Mouse (Mus musculus): ENCODE results near the gene Krtap17-1. TPM values are rescaled to one million over a fixed set of nuclear protein-coding genes. Genes with fewer than 3 reads are reported as not detected.

Gene Krtap17-1
- total and polyA plus RNA-seq, 2 experiments from 2014 or later: 1.8 to 2.6 TPM

DNA sequence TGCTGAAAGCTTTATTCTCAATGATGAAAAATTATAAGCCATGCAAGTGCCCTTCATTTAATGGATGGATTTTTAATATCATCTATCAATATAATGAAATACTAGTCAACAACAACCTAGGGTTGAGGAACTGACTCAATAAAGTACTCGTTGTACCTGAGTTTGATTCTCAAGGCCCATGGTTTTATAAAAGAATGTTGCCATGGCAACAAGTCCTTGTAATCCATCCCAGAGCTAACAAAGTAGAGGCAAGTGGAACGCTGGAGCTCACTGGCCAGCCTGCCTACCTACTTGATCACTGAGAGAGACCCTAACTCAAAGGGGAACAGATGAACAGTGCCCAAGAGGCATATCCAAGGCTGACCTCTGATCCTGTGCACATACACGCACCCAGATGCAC is 3.2 kb downstream of the Krtap17-1 start:
- Histone ChIP-seq H3K4me1 (ENCODE audit: insufficient read depth, low read length) (no peaks in the 10 kb centered on the region), H3K4me3 (ENCODE audit: low read length) (no peak overlapping the region), H3K27me3 (ENCODE audit: insufficient read depth, low read length) (no peaks in the 10 kb centered on the region), H3K36me3 (ENCODE audit: insufficient read depth, low read length) (no peaks in the 10 kb centered on the region), H3K4me2 (ENCODE audit: low read depth, low read length) (no peak overlapping the region), H3K9me3 (ENCODE audit: low read length) (no peaks in the 10 kb centered on the region), H3K9ac (replicated peaks; ENCODE audit: low read length) (no peak overlapping the region), H3K27ac (no peak overlapping the region)
- ATAC-seq (no peak), DNase-seq (ENCODE audit: low spot score) (peak; percentile 59)
- no peak for TF ChIP-seq CTCF (IDR thresholded peaks at IDR 0.05; ENCODE audit: low read depth)
- 60% methylated on average over 3 of the region's 3 CpGs for WGBS

DNA sequence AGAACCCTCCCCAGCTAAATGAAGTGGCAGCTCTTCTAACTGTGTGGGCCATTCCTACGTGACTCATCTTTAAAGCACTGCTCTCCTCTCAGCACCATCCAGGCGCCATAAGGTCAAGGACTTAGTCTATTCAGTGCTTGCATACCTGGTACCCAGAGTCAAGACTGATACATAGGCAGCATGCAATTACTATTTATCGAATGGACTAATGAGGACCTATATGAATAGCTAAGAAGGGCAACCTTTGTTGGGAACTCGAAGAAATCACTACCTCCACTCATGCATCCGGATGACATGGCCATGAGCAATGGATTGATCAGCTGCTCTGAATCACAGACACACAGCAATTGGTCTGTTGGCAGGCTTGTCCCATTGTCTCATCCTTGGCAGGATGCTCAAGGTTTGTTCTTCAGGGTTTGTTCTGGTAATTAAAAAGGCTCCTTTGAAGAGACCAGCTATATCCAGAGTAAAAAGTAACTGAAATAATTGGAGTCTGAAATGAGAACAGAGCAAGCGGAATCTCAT is 3.9 kb downstream of the Krtap17-1 start:
- WGBS: 80% methylated on average over 6 of the region's 6 CpGs
- H3K4me3 ChIP-seq (ENCODE audit: low read length): no peak overlapping the region
- DNase-seq (ENCODE audit: low spot score): no peak
- TF ChIP-seq CTCF (IDR thresholded peaks at IDR 0.05; ENCODE audit: low read depth): no peak
- no peaks in the 10 kb centered on the region for H3K9me3 ChIP-seq (ENCODE audit: low read length)
- H3K4me1 ChIP-seq (ENCODE audit: insufficient read depth, low read length): no peaks in the 10 kb centered on the region
- no peak overlapping the region for H3K9ac ChIP-seq (replicated peaks; ENCODE audit: low read length)
- H3K36me3 ChIP-seq (ENCODE audit: insufficient read depth, low read length): no peaks in the 10 kb centered on the region
- H3K27ac ChIP-seq: no peak overlapping the region
- H3K4me2 ChIP-seq (ENCODE audit: low read depth, low read length): no peak overlapping the region
- no peak for ATAC-seq
- no peaks in the 10 kb centered on the region for H3K27me3 ChIP-seq (ENCODE audit: insufficient read depth, low read length)

DNA sequence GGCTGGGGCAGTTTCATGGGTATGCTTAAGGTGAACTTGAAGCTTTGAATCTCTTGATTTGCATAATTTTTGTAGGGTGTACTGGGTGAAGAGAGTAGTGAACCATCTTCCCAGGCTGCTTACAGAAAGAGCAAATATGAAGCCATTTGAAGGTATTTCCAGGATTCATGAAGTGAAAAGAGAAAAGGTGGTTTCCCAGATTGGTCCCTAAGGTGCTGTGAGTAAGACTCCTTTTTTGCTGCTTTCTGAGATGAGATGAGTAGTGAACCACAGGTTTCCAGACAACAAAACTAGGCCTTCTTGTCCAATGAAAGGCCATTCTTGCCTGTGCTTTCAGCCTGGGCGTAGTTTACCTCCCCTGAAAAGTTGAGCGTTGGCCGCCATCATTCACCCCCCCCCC is 5.3 kb downstream of the Krtap17-1 start:
- Histone ChIP-seq H3K4me1 (ENCODE audit: insufficient read depth, low read length) (no peaks in the 10 kb centered on the region), H3K4me2 (ENCODE audit: low read depth, low read length) (no peak overlapping the region), H3K9me3 (ENCODE audit: low read length) (no peaks in the 10 kb centered on the region), H3K27ac (no peak overlapping the region), H3K27me3 (ENCODE audit: insufficient read depth, low read length) (no peaks in the 10 kb centered on the region), H3K9ac (replicated peaks; ENCODE audit: low read length) (no peak overlapping the region), H3K36me3 (ENCODE audit: insufficient read depth, low read length) (no peaks in the 10 kb centered on the region), H3K4me3 (ENCODE audit: low read length) (no peak overlapping the region)
- no peak for ATAC-seq
- no peak for TF ChIP-seq CTCF (IDR thresholded peaks at IDR 0.05; ENCODE audit: low read depth)
- DNase-seq (ENCODE audit: low spot score): no peak
- WGBS: 92% methylated on average over 3 of the region's 3 CpGs

DNA sequence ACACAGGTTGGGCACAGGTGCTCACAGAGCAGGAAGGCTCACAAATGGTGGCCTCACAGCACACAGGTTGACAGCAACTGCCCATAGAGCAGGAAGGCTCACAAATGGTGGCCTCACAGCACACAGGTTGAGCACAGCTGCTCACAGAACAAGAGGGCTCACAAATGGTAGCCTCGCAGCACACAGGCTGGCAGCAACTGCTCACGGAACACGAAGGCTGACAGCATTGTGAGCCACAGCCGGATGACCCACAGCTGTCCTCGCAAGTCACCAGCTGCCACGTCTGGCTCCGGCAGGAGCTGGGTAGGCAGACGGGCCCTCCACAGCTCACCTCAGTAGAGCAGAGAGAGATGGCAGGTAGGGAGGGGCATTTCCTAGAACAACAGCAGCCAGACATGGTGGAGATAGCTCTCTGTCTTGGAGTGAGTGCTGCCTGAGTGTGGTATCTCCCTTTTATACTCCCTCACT is 7.6 kb downstream of the Krtap17-1 start, which contains the start of gene Krtap16-1:
Krtap16-1 (minus strand) TSS at position 418 of the 468 bp plus-strand sequence.
- H3K4me3 ChIP-seq (ENCODE audit: low read length): no peak within 1 kb of the TSS
- no peak for TF ChIP-seq CTCF (IDR thresholded peaks at IDR 0.05; ENCODE audit: low read depth)
- no peaks in the 10 kb centered on the region for H3K27me3 ChIP-seq (ENCODE audit: insufficient read depth, low read length)
- H3K4me2 ChIP-seq (ENCODE audit: low read depth, low read length): no peak within 1 kb of the TSS
- H3K36me3 ChIP-seq (ENCODE audit: insufficient read depth, low read length): no peaks in the 10 kb centered on the region
- no peaks in the 10 kb centered on the region for H3K4me1 ChIP-seq (ENCODE audit: insufficient read depth, low read length)
- 62% methylated on average over 8 of the region's 8 CpGs for WGBS
- no peaks in the 10 kb centered on the region for H3K9me3 ChIP-seq (ENCODE audit: low read length)
- no peak within 1 kb of the TSS for H3K9ac ChIP-seq (replicated peaks; ENCODE audit: low read length)
- H3K27ac ChIP-seq: peak within 1 kb of the TSS; percentile 46
- DNase-seq (ENCODE audit: low spot score) (peak; percentile 8), ATAC-seq (0 out of 2 replicates have a peak, but pooled peaks have one; percentile 19)

DNA sequence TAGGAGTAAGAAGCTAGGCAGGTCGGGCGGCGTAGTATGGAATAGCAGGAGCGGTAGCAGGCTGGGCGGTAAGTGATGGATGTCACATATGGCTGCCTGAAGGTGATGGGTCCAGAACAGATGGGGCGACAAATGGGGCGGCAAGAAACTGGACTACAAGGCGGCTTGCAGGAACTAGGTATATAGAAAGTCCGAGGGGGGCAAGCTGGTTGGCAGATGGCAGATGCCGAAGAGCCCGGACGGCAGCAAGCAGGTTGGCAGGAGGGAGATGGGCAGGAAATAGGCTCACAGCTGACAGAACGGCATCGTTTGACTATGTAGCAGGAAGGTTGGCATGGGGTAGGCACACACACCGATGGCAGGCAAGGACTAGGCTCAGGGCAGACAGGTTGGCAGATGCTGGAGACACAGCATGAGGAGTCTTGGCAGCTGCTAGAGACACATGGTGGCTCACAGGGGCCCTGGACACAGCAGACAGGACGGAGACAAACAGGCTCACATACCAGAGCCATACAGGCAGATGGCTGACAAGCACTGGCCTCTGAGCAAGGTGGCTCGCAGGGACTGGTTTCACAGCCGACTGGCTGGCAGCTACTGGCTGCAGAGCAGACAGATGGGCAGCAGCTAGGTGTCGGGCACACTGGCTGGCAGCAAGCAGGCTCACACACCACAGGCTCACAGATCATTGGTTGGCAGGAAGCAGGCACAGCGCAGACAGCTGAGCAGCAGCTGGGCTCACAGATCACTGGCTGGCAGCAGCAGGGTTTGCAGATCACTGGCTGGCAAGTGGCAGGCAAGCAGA is 8.3 kb downstream of the Krtap17-1 start:
- Histone ChIP-seq H3K9ac (replicated peaks; ENCODE audit: low read length) (no peak overlapping the region), H3K4me2 (ENCODE audit: low read depth, low read length) (no peak overlapping the region), H3K4me3 (ENCODE audit: low read length) (no peak overlapping the region), H3K27me3 (ENCODE audit: insufficient read depth, low read length) (no peaks in the 10 kb centered on the region), H3K27ac (peak overlapping the region; percentile 46), H3K4me1 (ENCODE audit: insufficient read depth, low read length) (no peaks in the 10 kb centered on the region), H3K36me3 (ENCODE audit: insufficient read depth, low read length) (no peaks in the 10 kb centered on the region), H3K9me3 (ENCODE audit: low read length) (no peaks in the 10 kb centered on the region)
- DNase-seq (ENCODE audit: low spot score) (peak; percentile 77), ATAC-seq (peak; percentile 94)
- 46% methylated on average over 20 of the region's 20 CpGs for WGBS
- TF ChIP-seq CTCF (IDR thresholded peaks at IDR 0.05; ENCODE audit: low read depth): no peak

DNA sequence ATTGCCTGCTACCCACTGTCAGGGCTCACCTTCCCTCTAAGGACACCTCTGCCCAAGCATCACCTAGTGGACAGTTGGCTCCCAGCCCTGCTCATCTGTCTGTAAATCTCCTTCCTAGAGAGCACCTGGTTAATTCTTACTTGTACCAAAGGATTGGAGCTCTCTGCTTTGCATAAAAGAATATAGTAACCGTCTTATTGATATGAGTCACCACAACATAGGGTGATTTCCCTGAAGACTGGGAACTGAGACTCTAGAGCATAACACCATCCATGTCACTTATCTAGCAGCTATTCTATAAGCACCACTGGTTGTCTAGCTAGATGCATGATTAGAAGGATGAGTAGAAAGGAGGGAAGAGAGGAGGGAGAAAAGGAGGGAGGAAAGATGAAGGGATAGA is 10.4 kb downstream of the Krtap17-1 start:
- WGBS: 98% methylated on average over 1 of the region's 1 CpGs
- no peak for ATAC-seq
- DNase-seq (ENCODE audit: low spot score): no peak
- TF ChIP-seq CTCF (IDR thresholded peaks at IDR 0.05; ENCODE audit: low read depth): no peak
- Histone ChIP-seq H3K36me3 (ENCODE audit: insufficient read depth, low read length) (no peaks in the 10 kb centered on the region), H3K9ac (replicated peaks; ENCODE audit: low read length) (no peak overlapping the region), H3K27ac (no peak overlapping the region), H3K4me2 (ENCODE audit: low read depth, low read length) (no peak overlapping the region), H3K27me3 (ENCODE audit: insufficient read depth, low read length) (no peaks in the 10 kb centered on the region), H3K9me3 (ENCODE audit: low read length) (no peaks in the 10 kb centered on the region), H3K4me1 (ENCODE audit: insufficient read depth, low read length) (0 out of 2 replicates have a peak, but pooled peaks cover 2% of the 10 kb centered on the region), H3K4me3 (ENCODE audit: low read length) (no peak overlapping the region)

DNA sequence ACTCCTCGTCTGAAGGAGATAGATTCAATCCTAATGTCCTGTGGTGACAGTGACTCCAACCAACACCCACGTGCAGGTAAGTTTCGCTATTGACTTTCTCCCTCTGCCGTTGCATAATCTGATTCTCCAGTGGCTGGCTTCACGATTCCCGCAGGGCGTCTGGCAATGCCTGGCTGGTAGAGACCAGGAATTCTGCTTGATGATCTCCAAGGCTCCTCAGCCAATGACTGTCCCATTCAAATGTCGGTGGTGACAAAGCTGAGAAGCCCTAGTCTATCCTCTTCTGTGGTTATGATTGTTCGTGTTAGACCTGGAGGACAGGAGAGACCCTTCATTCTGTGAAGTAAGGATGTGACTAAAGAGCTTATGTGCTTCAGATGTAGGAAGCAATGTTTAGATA is 11.1 kb downstream of the Krtap17-1 start:
- no peak overlapping the region for H3K9ac ChIP-seq (replicated peaks; ENCODE audit: low read length)
- ATAC-seq: no peak
- no peaks in the 10 kb centered on the region for H3K36me3 ChIP-seq (ENCODE audit: insufficient read depth, low read length)
- DNase-seq (ENCODE audit: low spot score): no peak
- no peak overlapping the region for H3K4me2 ChIP-seq (ENCODE audit: low read depth, low read length)
- WGBS: 88% methylated on average over 9 of the region's 9 CpGs
- no peaks in the 10 kb centered on the region for H3K27me3 ChIP-seq (ENCODE audit: insufficient read depth, low read length)
- no peak overlapping the region for H3K4me3 ChIP-seq (ENCODE audit: low read length)
- no peak overlapping the region for H3K27ac ChIP-seq
- 0 out of 2 replicates have a peak, but pooled peaks cover 4% of the 10 kb centered on the region for H3K4me1 ChIP-seq (ENCODE audit: insufficient read depth, low read length)
- no peak for TF ChIP-seq CTCF (IDR thresholded peaks at IDR 0.05; ENCODE audit: low read depth)
- no peaks in the 10 kb centered on the region for H3K9me3 ChIP-seq (ENCODE audit: low read length)
